Mouse (Mus musculus) brain, embryonic 14.5 days (tissue): ENCODE results near the gene Ttc12. TPM values are rescaled to one million over a fixed set of nuclear protein-coding genes. Genes with fewer than 3 reads are reported as not detected.

Experiments
- DNase-seq: peaks from one replicate; pipeline ENCODE4 v3.0.0-alpha.2; 2011; ENCODE audit warnings: low read depth
- CTCF ChIP-seq: fragments of 200-500 bp; IDR thresholded peaks from 2 replicates; pipeline ENCODE4 v1.5.1; 2012; ENCODE audit warnings: inconsistent platforms, mild to moderate bottlenecking, moderate library complexity, borderline replicate concordance; ENCODE audit not compliant: insufficient read depth, insufficient read length; ENCODE audit errors: extremely low read depth
- POLR2A ChIP-seq: fragments of 200-500 bp; IDR thresholded peaks from 2 replicates; pipeline ENCODE4 v1.6.1; 2012; ENCODE audit warnings: mild to moderate bottlenecking, inconsistent platforms, borderline replicate concordance; ENCODE audit not compliant: poor library complexity, insufficient read depth, insufficient read length, severe bottlenecking; ENCODE audit errors: extremely low read depth
- polyA plus RNA-seq: library from polyadenylated mRNA; depleted of rRNA; stranded (reverse); fragments of >200 nt; gene quantifications from 2 replicates; pipeline ENCODE4 v1.2.3, GENCODE M21; 2012

The Ttc12 gene
- polyA plus RNA-seq, 1 experiment: 2.5 TPM

DNA sequence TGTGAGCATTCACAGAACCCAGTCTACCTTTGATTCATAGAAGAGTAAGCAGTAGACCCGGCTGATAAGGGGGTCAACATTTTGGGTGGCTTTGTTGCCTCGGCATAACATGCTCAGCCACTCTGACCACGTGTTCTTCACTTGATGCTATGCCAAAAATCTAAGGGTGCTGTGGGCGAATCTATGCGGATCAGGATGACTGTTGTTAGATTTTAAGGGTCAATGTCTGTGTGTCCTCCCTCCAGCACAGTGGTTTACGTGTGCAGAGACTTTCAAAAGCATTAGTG, 1.6 kb upstream of the Ttc12 start:
- no peak for TF ChIP-seq POLR2A
- TF ChIP-seq CTCF: no peak
- DNase-seq: no peak

DNA sequence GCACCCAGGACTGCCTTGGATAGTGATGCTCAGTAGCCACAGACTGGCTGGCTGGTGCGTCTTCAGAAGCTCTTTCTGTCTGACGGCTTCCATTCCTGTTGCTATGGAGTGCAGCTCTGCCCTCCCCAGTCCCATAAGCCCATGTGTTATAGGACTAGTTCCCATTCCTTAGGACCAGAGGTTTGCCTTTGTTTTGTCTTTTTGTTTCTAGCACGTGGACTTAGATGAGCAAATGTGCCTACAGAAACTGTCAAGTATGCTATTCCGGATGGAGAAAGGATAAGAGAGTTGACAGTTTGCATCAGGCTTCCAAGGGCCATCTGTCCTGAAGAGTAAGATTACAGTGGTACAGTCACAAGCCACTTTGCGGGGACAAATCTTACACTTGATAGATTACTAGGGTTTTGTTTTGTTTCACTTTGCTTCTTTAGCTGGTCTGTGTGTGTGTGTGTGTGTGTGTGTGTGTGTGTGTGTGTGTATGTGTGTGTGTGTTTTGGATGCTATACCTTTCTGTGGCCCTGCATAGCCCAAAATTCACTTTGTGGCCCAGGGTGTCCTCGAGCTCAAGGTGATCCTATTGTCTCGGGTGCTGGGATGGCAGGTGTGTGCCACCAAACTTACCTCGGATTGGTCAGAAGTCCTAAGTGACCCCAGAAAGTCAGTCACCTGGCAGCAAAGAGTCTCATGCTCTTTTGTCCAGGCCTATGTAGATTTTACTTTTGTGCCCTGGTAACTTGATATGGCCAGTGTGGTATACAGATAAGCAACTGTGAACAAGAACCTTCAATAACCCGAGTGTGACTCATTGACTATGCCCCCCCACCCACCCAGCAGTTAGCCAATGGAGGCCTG, 1.0 kb upstream of the Ttc12 start:
- DNase-seq: no peak
- TF ChIP-seq CTCF (no peak), POLR2A (no peak)

DNA sequence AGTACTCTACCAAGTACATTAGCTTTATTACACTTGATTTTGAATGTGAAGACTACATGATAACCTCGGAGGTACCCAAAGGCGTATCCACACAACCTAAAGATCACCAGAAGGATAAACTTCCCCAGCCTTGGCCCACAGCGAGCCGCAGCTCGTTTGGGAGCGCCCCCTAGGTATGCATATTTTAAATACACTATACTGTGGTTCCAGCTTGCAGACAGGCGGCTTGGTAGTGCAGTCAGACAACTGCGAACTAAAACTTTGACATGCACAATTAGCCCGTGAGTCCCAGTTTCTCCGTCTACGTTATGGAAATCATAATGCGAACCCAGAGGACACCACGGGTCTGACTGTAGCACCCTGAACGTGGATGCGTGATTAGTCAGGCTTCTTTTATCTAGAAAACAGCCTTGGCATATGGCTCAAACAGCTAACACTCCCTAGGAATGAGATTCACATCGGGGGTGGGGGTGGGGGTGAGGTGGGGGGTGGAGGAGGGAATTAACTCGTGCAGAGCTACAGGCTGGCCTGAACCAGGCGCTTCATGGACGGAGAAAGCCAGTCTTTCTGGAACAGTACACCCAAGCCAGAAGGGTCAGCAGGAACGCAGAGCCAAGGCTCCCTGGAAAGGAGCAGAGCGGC, 654 bp downstream of the Ttc12 start:
- peak; percentile 76 for DNase-seq
- TF ChIP-seq POLR2A (no peak), CTCF (peak; percentile 76)

DNA sequence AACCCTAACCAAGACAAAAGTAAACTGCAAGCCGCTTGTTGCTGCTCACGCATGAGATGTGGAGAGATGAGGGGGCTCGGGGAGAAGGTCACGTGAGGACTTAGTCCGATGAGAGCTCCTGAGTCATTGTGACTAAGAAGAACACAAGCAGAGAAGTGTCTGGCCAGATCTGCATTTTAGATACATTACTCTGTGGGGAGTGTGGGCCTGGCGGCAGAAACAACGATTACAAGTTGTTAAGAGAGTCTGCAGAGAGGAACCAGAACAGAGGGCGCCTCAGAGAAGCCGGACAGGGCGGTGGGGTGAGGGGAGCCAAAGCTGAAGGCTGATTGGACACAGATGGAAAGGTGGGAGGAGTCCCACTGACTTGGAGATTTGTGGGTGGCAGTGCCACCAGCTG, 2.7 kb downstream of the Ttc12 start:
- TF ChIP-seq CTCF (no peak), POLR2A (no peak)
- no peak for DNase-seq

DNA sequence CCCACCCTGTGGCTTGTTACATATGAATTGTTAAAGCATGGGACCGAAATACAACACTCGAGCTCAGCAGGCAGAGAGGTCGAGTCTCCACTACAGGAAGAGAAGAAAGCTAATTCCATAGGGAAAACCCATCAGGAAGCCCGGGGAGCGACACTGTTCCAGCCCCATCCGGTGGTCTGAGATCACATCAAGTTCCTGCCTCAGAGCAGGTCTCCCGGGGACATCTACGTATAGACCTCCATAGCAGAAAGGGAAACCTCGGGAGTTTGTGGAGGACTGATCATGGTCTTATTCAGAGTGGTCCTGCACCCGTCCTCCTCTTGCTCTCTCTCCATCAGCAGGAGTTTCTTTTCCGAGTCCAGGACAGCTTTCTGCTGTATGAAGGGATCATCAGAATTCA, 13.9 kb downstream of the Ttc12 start:
- DNase-seq: no peak
- no peak for TF ChIP-seq POLR2A
- no peak for TF ChIP-seq CTCF

DNA sequence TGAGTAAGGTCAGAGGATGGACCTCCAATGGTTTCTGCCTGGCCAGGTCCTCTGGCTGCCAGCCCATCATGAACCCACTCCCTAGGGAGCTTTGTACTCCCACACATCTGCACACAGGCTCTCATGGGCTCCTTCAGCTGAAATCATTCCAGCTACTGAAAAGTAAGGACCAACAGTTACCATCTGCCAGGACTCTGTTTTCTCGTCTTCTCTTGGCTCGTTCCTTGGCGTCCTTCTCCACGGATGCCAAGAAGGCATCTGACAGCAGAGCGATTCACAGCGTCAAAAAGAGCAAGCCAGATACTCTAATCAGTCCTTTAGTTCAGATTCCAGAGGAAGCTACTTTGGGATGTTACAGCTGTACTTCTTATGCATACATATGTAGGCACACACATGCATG, 15.1 kb downstream of the Ttc12 start:
- TF ChIP-seq POLR2A: no peak
- TF ChIP-seq CTCF: no peak
- peak; percentile 67 for DNase-seq

DNA sequence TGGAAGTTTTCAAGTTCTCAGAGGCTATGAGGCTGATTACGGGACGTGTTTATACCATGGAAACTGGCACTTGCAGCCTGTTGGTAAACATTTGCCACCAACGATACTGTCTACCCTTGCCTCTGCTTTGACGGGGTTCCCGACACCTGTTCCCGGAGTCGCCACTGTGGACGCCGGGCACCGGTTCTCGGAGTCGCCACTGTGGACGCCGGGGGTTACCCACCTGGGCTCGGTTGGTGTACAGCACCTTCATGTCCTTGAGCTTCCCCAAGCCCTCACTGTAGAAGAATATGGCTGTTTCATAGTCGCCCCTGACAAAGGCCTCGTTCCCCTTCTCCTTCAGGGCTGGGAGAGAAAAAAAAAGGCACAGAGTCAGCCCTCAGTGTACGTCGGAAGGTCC, 16.0 kb downstream of the Ttc12 start:
- no peak for DNase-seq
- TF ChIP-seq CTCF (no peak), POLR2A (no peak)

DNA sequence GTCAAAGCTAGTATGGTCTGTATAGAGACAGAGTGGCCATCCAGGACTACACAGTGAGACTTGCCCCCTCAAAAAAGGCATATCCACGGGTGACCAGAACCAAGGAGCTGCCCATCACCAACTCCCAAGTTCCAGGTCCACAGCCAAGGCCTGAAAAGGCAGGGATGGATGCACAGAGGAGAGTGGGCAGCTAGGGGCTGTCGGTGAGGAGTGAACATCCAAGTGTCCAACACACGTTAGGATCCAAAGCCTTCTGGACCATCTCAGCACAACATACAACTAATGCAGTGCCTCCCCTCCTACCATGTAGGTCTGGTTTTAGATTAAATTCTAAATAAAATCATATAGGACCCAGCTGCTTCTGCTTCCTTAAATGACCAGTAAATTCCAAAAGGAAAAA, 29.9 kb downstream of the Ttc12 start:
- DNase-seq: no peak
- TF ChIP-seq CTCF (no peak), POLR2A (no peak)

DNA sequence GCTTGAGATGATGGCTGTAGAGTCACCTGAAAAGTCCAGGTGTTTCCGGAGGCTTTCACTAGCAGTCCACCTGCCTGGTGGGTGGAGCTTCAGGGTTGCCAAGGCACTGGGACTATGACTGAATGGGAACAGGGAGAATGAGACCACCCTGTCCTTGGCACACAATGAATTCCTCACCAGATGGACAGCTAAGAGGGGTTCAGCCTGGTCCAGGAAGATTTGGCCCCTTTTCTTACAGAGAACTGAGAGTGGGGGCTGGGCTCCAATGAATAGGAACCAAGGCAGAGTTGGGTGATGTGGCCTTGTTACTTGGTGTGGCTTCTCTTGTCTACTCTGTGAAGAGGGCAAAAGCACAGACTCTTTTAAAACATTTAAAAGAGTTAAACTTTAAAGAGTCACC, 33.6 kb downstream of the Ttc12 start:
- DNase-seq: no peak
- TF ChIP-seq CTCF (no peak), POLR2A (no peak)

DNA sequence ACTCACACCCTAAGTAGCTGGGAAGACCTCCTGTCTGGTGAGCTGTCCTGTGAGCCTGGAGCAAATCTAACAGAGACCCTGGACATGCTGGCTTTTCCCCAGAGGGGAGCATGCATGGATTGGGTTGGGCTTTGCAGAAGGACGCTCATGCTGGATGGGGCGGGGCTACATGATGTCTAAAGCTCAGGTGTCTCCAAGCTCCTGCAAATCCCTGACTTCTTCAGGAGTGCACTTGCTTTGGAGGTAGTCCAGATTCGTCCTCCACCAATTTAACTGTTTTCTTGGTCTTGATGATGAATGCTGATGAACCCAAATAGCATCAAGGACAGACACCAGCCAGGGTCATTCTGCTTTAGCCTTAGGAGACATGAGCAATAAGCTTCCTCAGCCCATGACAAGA, 35.5 kb downstream of the Ttc12 start:
- no peak for DNase-seq

DNA sequence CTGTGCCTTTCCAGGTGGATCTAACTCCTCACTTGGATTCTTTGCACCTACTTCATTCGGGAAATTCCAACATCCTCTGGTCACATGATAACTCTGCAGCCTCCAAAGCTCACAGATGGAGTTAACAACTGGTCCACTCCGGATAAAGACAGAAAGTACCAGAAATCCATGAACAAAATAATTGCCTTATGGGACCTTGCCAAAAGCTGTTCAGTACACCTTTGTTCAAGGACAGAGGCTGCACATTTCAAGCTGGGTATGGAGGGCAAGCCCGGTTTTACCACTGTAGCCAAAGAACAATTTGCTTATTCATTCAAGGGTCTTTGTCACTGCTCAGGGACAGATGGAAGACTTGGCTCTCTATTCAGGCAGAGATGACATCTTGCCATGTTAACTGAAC, 43.4 kb downstream of the Ttc12 start:
- DNase-seq: peak; percentile 79
- no peak for TF ChIP-seq CTCF
- no peak for TF ChIP-seq POLR2A

More for the DNA sequence above, 35.5 kb downstream of the Ttc12 start:
- TF ChIP-seq CTCF (no peak), POLR2A (no peak)

DNA sequence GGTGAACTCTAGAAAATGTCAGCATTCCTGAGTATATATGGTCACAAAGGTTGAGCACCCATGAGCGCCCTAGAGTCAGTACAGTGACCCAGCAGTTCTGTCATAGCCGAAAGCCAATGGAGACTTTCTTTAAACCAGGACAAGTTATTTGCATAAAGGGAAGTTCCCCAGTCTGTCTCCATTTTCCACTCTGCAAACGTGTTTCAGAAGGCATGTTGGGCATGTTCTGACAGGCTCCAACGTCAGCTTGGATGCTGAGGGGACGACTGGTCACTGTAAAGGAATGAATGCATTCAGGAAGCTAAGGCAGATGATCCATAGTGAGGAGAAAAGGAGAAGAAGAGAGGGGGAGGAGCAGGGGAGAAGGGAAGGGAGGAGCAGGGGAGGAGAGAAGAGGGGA, 58.5 kb downstream of the Ttc12 start:
- TF ChIP-seq POLR2A: no peak
- TF ChIP-seq CTCF: no peak
- no peak for DNase-seq
